Mouse (Mus musculus) liver, embryonic 13.5 days (tissue): ENCODE results near the gene Gm49721. TPM values are rescaled to one million over a fixed set of nuclear protein-coding genes. Genes with fewer than 3 reads are reported as not detected.
"Not testable (repeated sequence)": the region's sequence is repeated elsewhere in the genome, so short reads cannot be mapped to it uniquely, and the experiment has no call there.

ENCODE experiments used
- ATAC-seq: fragments of 200-750 bp; cut with Nextera tagmentation; 2 replicates; pipeline ENCODE4 v1.8.0; 2017; ENCODE audit warnings: low read depth, mild to moderate bottlenecking, moderate number of reproducible peaks, moderate library complexity
- DNase-seq: peaks from one replicate; pipeline ENCODE4 v3.0.0; 2022
- H3K27ac ChIP-seq: fragments of 300-500 bp; sonication (generic); 2 replicates; pipeline ENCODE4 v1.5.1; 2015; ENCODE audit warnings: moderate library complexity, mild to moderate bottlenecking, inconsistent platforms
- H3K27me3 ChIP-seq: fragments of 300-500 bp; sonication (generic); 2 replicates; pipeline ENCODE4 v1.6.1; 2015; ENCODE audit warnings: mild to moderate bottlenecking, inconsistent platforms
- H3K36me3 ChIP-seq: fragments of 300-500 bp; sonication (generic); 2 replicates; pipeline ENCODE4 v1.6.1; 2015; ENCODE audit warnings: mild to moderate bottlenecking, inconsistent platforms
- H3K4me1 ChIP-seq: fragments of 300-500 bp; sonication (generic); replicated peaks from 2 replicates; pipeline ENCODE4 v1.6.1; 2015; ENCODE audit warnings: inconsistent platforms
- H3K4me2 ChIP-seq: fragments of 300-500 bp; sonication (generic); 2 replicates; pipeline ENCODE4 v1.6.1; 2015; ENCODE audit warnings: inconsistent platforms, mild to moderate bottlenecking, moderate library complexity
- H3K4me3 ChIP-seq: fragments of 300-500 bp; sonication (generic); replicated peaks from 2 replicates; pipeline ENCODE4 v1.5.1; 2015; ENCODE audit warnings: mild to moderate bottlenecking, inconsistent platforms
- H3K9ac ChIP-seq: fragments of 300-500 bp; sonication (generic); 2 replicates; pipeline ENCODE4 v1.6.1; 2015; ENCODE audit warnings: mild to moderate bottlenecking, inconsistent platforms
- H3K9me3 ChIP-seq: fragments of 300-500 bp; sonication (generic); replicated peaks from 2 replicates; pipeline ENCODE4 v1.6.1; 2016; ENCODE audit warnings: inconsistent platforms
- WGBS: fragments of 180-500 bp; shearing (Covaris S2); methylation state at CpG from one replicate; pipeline ENCODE4 v1.1.7; 2015; ENCODE audit not compliant: insufficient replicate concordance; 5-methylcytosine and 5-hydroxymethylcytosine counted together
- polyA plus RNA-seq: library from polyadenylated mRNA; unstranded; fragments of >200 nt; fragmentation: Nextera tagmentation; extraction: Ambion mirVana; gene quantifications from 2 replicates; pipeline ENCODE4 v1.2.1, GENCODE M21; 2015

Gm49721 gene
- polyA plus RNA-seq, 1 experiment from 2014 or later = 0.09 TPM

DNA sequence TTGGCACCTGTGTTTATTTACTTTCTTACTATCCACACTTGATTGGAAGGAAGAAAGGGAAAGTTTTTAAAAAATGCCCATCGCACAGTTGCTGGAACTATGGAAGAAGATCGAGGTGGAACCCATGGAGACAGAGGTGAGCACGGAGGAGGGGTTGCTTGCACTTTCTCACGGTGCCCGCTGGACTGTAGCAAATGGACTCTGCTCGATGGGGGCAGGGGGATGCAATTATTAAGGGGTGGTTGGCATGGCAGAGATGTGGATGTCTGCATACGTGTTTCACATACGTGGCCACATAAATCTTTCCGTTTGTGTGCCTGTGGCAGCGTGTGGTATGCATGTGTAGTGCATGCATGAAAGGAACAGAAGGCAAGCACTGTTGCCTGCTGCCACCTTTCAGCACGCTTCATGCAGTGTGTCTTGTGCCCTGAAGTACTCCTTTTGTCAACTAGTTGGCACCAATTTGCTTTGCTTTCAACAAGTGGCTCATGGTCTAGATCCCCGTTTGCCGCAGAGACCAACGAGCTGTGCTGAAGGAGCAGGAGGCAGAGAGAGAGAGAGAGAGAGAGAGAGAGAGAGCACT, 47.2 kb downstream of the Gm49721 start:
- H3K27me3 ChIP-seq, DNase-seq, H3K4me1 ChIP-seq, H3K4me3 ChIP-seq, H3K27ac ChIP-seq, H3K9me3 ChIP-seq, H3K36me3 ChIP-seq, H3K4me2 ChIP-seq, ATAC-seq, H3K9ac ChIP-seq: not testable (repeated sequence)
- 73% methylated on average over 3 of the region's 14 CpGs for WGBS

DNA sequence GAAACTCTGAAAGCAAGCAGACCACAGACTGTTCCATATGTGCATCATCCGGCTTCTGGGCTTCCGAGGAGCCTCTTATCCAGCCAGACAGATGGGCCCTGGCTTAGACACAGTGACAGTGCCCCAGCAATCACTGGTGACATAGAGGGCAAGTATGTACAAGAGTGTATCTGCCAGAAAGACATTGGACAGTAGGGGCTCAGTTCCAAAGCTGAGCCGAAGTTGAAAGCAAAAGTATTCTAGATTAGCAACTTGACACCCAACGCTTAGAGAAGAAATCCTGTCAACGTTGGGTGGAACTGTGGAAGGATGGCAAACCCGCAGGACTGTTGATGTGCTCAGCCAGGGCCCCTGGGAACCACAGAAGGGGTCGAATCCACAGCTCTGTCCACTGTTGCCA, 51.5 kb downstream of the Gm49721 start:
- ATAC-seq, H3K4me2 ChIP-seq, DNase-seq, H3K36me3 ChIP-seq, H3K4me3 ChIP-seq, H3K9me3 ChIP-seq, H3K27me3 ChIP-seq, H3K9ac ChIP-seq, H3K27ac ChIP-seq, H3K4me1 ChIP-seq: not testable (repeated sequence)
- WGBS = 61% methylated on average over 7 of the region's 7 CpGs

DNA sequence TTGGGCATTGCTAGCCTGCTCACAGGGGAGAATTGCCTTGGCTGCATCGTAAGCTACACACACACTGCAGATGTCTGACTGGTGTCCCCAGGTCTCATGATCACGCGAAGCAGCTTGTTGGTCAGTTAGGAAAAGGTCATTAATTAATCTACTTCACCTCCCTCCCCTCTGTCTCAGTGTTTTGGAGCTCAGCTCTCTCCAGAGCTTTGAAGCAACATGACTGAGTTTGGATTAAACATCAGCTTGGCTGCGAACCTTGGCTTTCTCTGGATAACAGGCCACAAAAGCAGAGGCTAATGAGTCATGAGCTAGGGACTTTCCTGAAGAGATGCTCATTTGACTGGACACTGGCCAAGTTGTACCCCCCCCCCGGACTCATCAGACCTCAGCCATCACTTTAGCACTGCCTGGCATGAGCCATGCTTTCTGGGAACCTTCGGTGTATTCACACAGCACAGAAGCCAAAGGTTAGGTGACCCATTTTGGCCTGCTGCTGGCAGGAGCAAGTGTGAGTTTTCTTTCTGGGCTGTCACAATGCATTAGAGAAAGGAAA, 52.0 kb downstream of the Gm49721 start:
- H3K9ac ChIP-seq, H3K4me3 ChIP-seq, ATAC-seq, DNase-seq, H3K9me3 ChIP-seq, H3K27ac ChIP-seq, H3K36me3 ChIP-seq, H3K4me2 ChIP-seq, H3K27me3 ChIP-seq, H3K4me1 ChIP-seq: not testable (repeated sequence)
- WGBS = 57% methylated on average over 3 of the region's 6 CpGs

DNA sequence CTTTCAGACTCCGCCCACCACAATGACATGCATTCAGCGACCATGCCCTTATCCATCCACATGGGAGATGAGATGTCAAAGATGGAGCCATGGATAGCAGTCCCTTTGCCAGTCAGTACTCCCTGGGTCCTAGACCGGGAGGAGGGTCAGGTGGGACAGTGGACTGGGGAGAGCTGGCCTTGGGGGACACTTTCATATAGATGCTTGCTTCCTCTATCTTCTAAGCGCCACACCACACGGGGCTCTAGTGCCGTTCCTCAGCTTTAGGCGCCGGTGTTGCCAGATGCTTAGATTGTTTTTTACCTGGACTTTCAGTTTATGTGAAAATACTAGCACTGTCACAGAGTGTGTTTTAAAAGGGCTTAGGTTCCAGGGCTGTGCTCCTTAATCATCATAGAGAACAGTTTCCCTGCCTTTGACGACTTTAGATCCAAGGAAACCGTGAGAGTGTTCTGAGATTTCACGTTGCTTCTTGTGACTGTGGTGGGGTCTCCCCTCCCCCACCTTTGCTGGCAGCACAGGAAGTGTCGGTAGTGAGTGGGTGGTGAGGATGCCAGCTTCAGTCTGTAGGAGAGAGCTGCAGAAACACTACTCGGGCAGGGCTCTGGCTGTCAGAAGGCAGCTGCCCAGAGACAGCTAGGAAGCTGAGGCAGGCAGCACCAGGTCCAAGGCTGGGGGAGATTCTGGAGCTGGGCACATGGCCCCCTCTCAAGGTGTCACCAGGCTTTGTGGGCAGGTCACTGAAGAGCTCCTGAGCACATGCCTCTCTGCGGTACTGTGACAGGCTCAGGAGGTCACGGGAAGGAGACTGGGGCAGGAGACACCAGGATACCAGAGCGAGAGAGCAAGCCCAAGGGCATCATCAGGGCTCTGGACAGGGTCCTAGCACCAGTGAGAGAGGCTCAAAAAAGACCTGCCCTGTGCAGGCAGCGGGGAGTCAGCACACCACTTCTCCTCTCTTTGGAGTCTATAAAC, 54.8 kb downstream of the Gm49721 start:
- not testable (repeated sequence) for H3K27ac ChIP-seq, H3K27me3 ChIP-seq, H3K36me3 ChIP-seq, H3K4me1 ChIP-seq, H3K9me3 ChIP-seq, DNase-seq, H3K4me2 ChIP-seq, ATAC-seq, H3K4me3 ChIP-seq, H3K9ac ChIP-seq
- WGBS = 46% methylated on average over 3 of the region's 17 CpGs

DNA sequence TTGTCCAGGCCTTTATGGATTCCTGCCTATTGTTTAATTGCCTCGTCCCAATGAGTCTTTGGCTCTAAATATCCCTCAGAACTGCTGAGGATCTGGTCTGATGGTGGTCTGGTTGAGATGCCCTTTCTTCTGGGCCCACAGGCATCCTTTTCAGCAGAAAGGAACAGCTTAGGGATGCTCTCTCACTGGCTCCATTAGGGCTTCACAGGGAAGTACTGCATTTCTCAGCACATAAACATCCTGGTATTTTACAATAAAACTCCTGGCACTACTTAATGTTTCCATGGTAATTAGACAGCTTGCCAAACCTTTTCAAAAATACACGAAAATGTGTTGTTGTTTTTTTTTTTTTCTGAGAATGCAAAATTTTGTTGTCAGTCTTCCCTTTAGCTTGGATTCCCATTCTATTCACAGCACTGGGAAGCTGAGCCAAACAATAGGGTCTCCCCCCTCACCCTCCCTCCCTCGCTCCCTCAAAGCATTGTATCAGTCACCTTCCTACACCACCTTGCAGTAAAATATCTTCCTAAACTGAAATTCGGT, 90.4 kb downstream of the Gm49721 start:
- H3K4me2 ChIP-seq, H3K4me1 ChIP-seq, H3K27me3 ChIP-seq, H3K27ac ChIP-seq, H3K36me3 ChIP-seq, H3K9ac ChIP-seq, ATAC-seq, DNase-seq, H3K9me3 ChIP-seq, H3K4me3 ChIP-seq: not testable (repeated sequence)
- WGBS = 34% methylated on average over 2 of the region's 4 CpGs

DNA sequence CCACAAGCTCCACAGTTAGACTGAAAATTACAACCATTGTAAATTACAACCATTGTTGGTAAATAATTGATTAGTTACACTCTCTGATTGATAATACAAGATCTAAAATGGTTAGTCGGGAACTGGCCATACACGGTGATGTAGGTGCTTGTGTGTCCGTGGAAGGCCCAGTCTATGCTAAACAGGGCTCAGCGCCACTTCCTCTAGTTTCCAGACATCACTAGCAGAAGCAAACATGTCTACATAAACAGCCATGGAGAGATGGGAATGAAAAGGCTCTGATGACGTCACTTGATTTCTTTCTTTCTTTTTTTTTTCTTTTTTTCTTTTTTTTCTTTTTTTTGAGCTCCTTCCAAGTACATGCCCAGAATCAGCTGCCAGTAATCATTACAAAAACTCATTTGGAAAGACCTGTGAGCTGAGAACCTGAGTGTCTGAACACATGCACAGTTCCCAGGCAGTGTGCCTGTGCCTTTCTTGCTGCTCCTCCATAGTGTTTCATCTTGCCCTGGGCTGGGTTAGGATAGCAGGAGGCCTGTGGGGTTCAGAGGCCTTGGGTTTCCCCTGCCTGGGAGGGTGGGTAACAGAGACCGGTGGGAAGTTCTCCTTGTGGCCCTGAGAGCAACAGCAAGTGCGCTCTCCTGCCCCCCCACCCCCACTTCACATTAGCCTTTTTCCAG, 91.0 kb downstream of the Gm49721 start:
- not testable (repeated sequence) for DNase-seq, H3K4me3 ChIP-seq, H3K27ac ChIP-seq, H3K27me3 ChIP-seq, H3K9me3 ChIP-seq, ATAC-seq, H3K4me1 ChIP-seq, H3K36me3 ChIP-seq, H3K9ac ChIP-seq, H3K4me2 ChIP-seq
- WGBS = 70% methylated on average over 6 of the region's 7 CpGs

DNA sequence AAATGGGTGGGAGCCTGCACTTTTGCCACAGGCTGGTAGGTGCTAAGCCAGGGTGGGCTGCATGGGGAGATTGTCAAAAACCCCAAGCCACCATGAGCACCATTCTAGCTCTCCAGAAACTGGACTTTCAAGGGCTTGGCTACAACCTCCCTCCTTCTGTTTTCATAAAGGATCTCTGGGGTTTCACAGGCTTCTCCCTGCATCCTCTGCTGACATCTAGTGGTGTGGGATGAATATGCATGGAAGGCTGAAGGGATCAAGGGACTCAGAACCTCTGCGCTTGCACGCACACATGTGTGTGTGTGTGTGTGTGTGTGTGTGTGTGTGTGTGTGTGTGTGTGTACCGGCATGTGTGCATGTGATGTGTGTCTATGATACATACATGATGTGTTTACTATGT, 95.8 kb downstream of the Gm49721 start:
- H3K4me1 ChIP-seq, H3K4me2 ChIP-seq, ATAC-seq, H3K9me3 ChIP-seq, DNase-seq, H3K27me3 ChIP-seq, H3K36me3 ChIP-seq, H3K27ac ChIP-seq, H3K4me3 ChIP-seq, H3K9ac ChIP-seq: not testable (repeated sequence)
- WGBS = 37% methylated on average over 3 of the region's 3 CpGs

DNA sequence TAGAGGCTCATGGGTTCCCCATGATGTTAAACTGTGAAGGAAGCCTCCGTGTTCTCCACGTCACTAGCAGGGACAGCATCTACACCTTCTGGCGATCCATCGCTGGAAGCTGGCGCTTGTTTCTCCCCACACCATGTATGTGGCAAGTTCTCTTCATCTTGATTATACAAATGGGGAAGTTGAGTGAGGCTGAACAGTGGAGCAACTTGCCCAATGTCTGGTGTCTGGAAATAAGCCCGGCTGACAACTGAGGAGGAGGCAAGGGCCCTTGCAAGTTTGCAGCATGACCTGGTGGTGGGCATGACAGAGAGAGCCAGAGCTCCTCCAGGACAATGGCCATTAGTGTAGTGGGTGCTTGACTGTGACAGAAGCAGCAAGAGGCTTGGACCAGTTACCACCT, 96.8 kb downstream of the Gm49721 start:
- H3K4me3 ChIP-seq, H3K27me3 ChIP-seq, H3K9ac ChIP-seq, H3K9me3 ChIP-seq, H3K36me3 ChIP-seq, H3K4me2 ChIP-seq, H3K4me1 ChIP-seq, H3K27ac ChIP-seq, DNase-seq, ATAC-seq: not testable (repeated sequence)
- 35% methylated on average over 5 of the region's 6 CpGs for WGBS

DNA sequence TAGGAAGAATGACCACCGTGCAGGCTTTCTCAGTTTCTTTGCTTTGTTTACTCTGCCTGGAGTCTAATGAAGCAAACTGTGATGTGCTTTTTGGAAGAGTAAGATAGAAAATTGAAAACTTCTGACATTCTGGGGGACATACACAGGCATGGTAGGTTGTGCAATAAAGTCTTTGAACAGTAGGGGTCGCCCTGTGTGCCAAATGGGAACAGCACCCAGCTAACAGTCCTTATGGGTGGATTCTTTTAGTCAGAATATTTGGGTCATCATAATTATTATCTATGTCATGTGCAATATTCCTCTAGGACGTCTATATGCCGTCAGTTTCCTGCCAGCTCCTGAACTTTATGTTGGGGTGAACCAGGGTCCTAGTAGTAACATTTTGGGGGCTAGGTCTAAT, 100.9 kb downstream of the Gm49721 start:
- not testable (repeated sequence) for ATAC-seq, H3K4me2 ChIP-seq, H3K27ac ChIP-seq, H3K9me3 ChIP-seq, DNase-seq, H3K9ac ChIP-seq, H3K36me3 ChIP-seq, H3K27me3 ChIP-seq, H3K4me1 ChIP-seq, H3K4me3 ChIP-seq
- 7% methylated on average over 1 of the region's 4 CpGs for WGBS

DNA sequence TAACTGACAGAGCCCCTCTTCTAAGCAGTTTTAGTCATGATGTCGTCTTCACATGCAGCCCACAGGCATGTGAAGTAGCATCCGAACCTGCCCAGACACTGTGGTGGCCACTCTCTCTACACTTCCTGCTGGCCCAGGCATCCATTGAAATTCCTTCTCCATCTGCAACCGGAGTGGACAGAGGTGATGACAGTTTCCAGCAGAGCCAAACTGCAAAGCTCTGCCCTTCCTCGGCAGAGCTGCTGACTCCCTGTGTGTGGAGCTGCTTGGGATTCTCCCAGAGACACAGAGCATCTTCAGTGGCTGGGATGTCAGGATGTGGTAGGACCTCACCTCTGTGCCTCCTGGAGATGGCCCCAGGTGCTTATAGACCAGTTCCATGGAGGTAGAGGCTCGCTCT, 105.8 kb downstream of the Gm49721 start:
- H3K9me3 ChIP-seq, H3K4me2 ChIP-seq, ATAC-seq, H3K27ac ChIP-seq, H3K27me3 ChIP-seq, H3K9ac ChIP-seq, H3K4me1 ChIP-seq, DNase-seq, H3K36me3 ChIP-seq, H3K4me3 ChIP-seq: not testable (repeated sequence)
- WGBS = no CpG with 5 or more reads among the region's 5 CpGs
